Mouse (Mus musculus) neutrophil, adult 65 days (primary cell): ENCODE measurements around the gene Fhl4. TPM values are rescaled to one million over a fixed set of nuclear protein-coding genes. Genes with fewer than 3 reads are reported as not detected.

Experiments used
- total RNA-seq: library from RNA; stranded (reverse); gene quantifications from 2 replicates; pipeline ENCODE4 v1.2.4, GENCODE M21; 2023

The Fhl4 gene
- not detected in 2 replicates for total RNA-seq

GRCm38 (mm10) chr10:85102247-85103084 is at the start of gene Fhl4, which contains the start of gene Tmem263:
TSS of gene Fhl4 (minus strand) at chr10:85102495.
TSS of gene Tmem263 (plus strand) at chr10:85102627.

DNA sequence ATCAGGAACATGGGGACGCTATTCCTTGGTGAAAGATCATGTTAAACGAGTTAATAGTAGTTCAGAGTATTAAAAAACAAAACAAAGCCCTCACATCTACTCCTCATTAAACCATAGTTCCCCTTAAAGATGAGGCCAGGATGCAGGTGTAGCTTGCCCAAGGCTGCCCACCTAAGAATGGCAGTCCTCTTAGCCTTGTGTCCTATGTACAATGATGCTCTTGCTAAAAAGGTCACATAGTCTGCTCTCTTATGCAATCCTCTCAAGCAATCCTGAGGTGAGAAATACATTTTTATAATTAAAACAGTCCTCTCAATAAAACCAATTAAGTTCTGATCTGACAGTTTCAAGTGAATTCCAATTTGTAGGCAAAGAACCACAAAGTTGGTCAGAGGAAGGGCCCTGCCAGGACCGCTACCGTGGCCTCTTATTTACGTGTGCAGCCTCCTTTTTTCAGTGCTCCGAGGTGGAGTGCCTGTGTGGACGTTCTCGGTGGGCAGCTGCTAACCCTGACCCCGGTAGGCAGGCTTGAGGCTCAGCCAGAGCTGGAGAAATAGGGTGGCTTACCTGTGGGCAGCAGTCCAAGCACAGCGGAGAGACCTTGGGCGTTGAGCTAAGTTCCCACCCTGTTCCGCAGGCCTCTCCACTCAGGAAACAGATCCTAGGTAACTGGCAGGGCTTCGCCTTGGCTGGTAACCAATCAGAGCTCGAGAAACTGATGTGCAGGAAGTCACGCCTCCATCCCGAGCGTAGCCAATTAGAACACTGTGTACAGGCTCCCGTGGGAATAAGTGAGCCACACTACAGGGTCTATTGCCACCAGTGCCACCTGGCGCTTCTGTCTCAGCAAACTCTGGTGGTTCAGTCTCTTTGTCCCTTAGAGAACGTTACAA is 25.3 kb upstream of the Fhl4 start, which contains the start of gene Mterf2:
Mterf2 (minus strand) TSS at position 633 of the 893 bp plus-strand sequence.

Other genes starting within 250 kb of the Fhl4 start
- gene Ric8b, start 184.9 kb downstream of the Fhl4 start, total RNA-seq, result 16.2 and 16.5 TPM in 2 replicates
- gene Tmem263, start 132 bp upstream of the Fhl4 start, total RNA-seq, result 5.6 and 5.9 TPM in 2 replicates
- 2.0 and 4.5 TPM in 2 replicates for gene Mterf2, start 25.5 kb upstream of the Fhl4 start, total RNA-seq
- gene Cry1, start 82.6 kb upstream of the Fhl4 start, total RNA-seq, result 27.0 and 38.6 TPM in 2 replicates